Mouse (Mus musculus) E14TG2a.4 (cell line): ENCODE measurements around the gene Mcrip2.
A peak's percentile ranks its signal among the peaks of the same experiment; 100 is the strongest.

ENCODE experiments used
- H3K27me3 ChIP-seq: 2 replicates; pipeline ENCODE4 v1.6.1; 2014; ENCODE audit warnings: low read length, control low read depth; ENCODE audit not compliant: insufficient read depth
- H3K36me3 ChIP-seq: 2 replicates; pipeline ENCODE4 v1.6.1; 2014; ENCODE audit warnings: low read length, control low read depth; ENCODE audit not compliant: insufficient read depth
- H3K4me1 ChIP-seq: replicated peaks from 2 replicates; pipeline ENCODE4 v1.6.1; 2014; ENCODE audit warnings: low read depth, low read length, control low read depth
- H3K4me3 ChIP-seq: replicated peaks from 2 replicates; pipeline ENCODE4 v1.5.1; 2014; ENCODE audit warnings: mild to moderate bottlenecking, low read length
- H3K9me3 ChIP-seq: 2 replicates; pipeline ENCODE4 v1.6.1; 2014; ENCODE audit warnings: low read length, control low read depth
- CTCF ChIP-seq: conservative IDR thresholded peaks from 2 replicates; pipeline ENCODE4 v1.5.1; 2014; ENCODE audit warnings: low read length
- NANOG ChIP-seq: IDR thresholded peaks from 2 replicates; pipeline ENCODE4 v1.6.1; 2014; ENCODE audit warnings: borderline replicate concordance, low read length, mixed read lengths
- POU5F1 ChIP-seq: IDR thresholded peaks from 2 replicates; pipeline ENCODE4 v1.6.1; 2014; ENCODE audit warnings: low read length, borderline replicate concordance

Gene Mcrip2

GRCm38 (mm10) chr17:25825984-25826570 is 42.5 kb downstream of the Mcrip2 start:
- H3K4me1 ChIP-seq, result peaks cover 76% of the 10 kb centered on the region
- TF ChIP-seq CTCF (no peak), NANOG (no peak), POU5F1 (no peak)
- no peaks in the 10 kb centered on the region for H3K9me3 ChIP-seq
- H3K27me3 ChIP-seq, result no peaks in the 10 kb centered on the region
- H3K36me3 ChIP-seq, result peaks cover 55% of the 10 kb centered on the region
- H3K4me3 ChIP-seq, result peak overlapping the region; percentile 55

- no peaks in the 10 kb centered on the region for H3K9me3 ChIP-seq
- peak overlapping the region; percentile 55 for H3K4me3 ChIP-seq
- peaks cover 68% of the 10 kb centered on the region for H3K4me1 ChIP-seq
- peaks cover 48% of the 10 kb centered on the region for H3K36me3 ChIP-seq
- no peaks in the 10 kb centered on the region for H3K27me3 ChIP-seq
- TF ChIP-seq NANOG (no peak), POU5F1 (no peak), CTCF (no peak)
These were observed 43.3 kb downstream of the Mcrip2 start for GRCm38 (mm10) chr17:25825311-25825710.

GRCm38 (mm10) chr17:25824362-25825142 is 44.0 kb downstream of the Mcrip2 start:
- H3K4me3 ChIP-seq, result peak overlapping the region; percentile 93
- peaks cover 40% of the 10 kb centered on the region for H3K36me3 ChIP-seq
- H3K4me1 ChIP-seq, result peaks cover 68% of the 10 kb centered on the region
- H3K27me3 ChIP-seq, result no peaks in the 10 kb centered on the region
- TF ChIP-seq POU5F1 (no peak), NANOG (no peak), CTCF (no peak)
- no peaks in the 10 kb centered on the region for H3K9me3 ChIP-seq

DNA sequence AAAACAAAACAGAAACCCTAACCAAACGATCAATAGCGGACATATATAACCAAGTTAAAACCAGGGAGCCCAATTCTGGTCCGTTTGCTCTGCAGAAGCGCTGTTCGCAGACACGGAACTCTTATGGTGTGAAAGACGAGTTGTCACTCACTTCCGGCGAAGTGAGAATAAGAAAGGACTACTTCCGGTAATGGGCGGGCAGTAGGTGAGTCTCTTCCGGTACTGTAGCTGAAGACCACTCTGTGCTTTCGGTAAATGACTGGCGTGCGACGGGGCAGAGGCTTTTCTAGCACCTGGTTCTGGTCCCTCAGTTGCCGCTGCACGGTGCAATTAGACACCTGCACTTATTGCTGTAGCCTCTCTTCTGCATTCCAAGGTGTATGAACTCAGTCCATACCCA is 45.1 kb downstream of the Mcrip2 start, which contains the start of gene Wdr24:
Gene Wdr24, plus strand, starts transcription at position 176 of the 400 bp plus-strand sequence.
- H3K36me3 ChIP-seq, result peaks cover 37% of the 10 kb centered on the region
- peak within 1 kb of the TSS; percentile 93 for H3K4me3 ChIP-seq
- H3K9me3 ChIP-seq, result no peaks in the 10 kb centered on the region
- TF ChIP-seq CTCF (no peak), NANOG (no peak), POU5F1 (no peak)
- H3K4me1 ChIP-seq, result peaks cover 70% of the 10 kb centered on the region
- peaks cover 9% of the 10 kb centered on the region for H3K27me3 ChIP-seq

DNA sequence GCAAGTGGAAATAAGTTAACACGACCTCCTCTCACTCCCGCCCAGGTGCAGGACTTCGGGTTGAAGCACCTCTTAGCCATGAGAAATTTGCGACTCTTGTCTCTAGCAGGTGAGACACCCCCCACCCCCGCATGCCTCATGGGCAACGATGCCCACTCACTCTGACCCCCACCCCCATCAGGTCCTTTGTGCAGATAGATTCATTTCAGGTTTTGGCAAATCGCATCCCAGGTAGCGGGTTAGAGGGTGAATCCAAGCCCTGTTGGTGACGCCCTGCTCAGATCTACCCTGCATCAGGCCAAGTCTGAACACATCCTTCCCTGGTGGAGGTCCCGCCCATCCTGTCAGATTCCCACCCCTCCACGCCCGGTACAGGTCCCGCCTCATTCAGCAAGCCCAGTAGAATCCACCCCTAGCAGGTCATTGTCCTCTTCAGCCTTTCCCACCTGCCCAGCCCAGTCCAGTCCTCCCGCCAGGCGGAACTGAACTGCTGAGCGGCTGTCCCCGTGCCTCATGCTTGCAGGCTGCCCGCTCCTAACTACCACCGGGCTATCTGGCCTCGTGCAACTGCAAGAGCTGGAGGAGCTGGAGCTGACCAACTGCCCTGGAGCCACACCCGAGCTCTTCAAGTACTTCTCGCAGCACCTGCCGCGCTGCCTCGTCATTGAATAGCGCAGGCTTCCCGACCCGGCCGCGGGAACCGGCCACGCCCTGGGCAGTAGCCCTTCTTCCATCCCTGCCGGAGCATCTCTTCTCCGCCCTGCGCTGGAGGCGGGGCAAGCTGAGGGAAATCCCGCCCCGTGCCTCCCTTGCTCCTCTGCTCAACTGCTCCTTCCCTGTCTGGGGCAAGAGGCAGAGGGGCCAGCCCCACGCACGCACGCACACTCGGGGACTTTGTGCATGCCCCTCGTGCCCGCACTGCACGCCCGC is 49.4 kb downstream of the Mcrip2 start:
- TF ChIP-seq CTCF (no peak), NANOG (no peak), POU5F1 (no peak)
- peaks cover 49% of the 10 kb centered on the region for H3K4me1 ChIP-seq
- peak overlapping the region; percentile 82 for H3K4me3 ChIP-seq
- H3K27me3 ChIP-seq, result peaks cover 51% of the 10 kb centered on the region
- no peaks in the 10 kb centered on the region for H3K36me3 ChIP-seq
- H3K9me3 ChIP-seq, result no peaks in the 10 kb centered on the region

GRCm38 (mm10) chr17:25817662-25818061 is 50.9 kb downstream of the Mcrip2 start:
- H3K36me3 ChIP-seq, result no peaks in the 10 kb centered on the region
- H3K4me3 ChIP-seq, result no peak overlapping the region
- no peak for TF ChIP-seq CTCF
- TF ChIP-seq NANOG, result no peak
- no peak for TF ChIP-seq POU5F1
- peaks cover 60% of the 10 kb centered on the region for H3K27me3 ChIP-seq
- 0 out of 2 replicates have a peak, but pooled peaks cover 6% of the 10 kb centered on the region for H3K9me3 ChIP-seq
- peaks cover 45% of the 10 kb centered on the region for H3K4me1 ChIP-seq
